Mouse (Mus musculus) urinary bladder, postnatal 10 days (tissue): ENCODE results near the gene Olfr1438-ps1.
"Not testable (repeated sequence)": the region's sequence is repeated elsewhere in the genome, so short reads cannot be mapped to it uniquely, and the experiment has no call there.

Experiments
- DNase-seq: peaks from one replicate; pipeline ENCODE4 v3.0.0; 2022; ENCODE audit warnings: low spot score

Olfr1438-ps1 gene

GRCm38 (mm10) chr19:12335810-12336209 lies at the start of gene Olfr1438-ps1:
Gene Olfr1438-ps1, minus strand, starts transcription at chr19:12335910.
- DNase-seq, result no peak

- no peak for DNase-seq
Measured at GRCm38 (mm10) chr19:12374465-12375025, 38.8 kb upstream of the Olfr1438-ps1 start.

GRCm38 (mm10) chr19:12373004-12373403 lies 37.3 kb upstream of the Olfr1438-ps1 start:
- DNase-seq, result no peak

GRCm38 (mm10) chr19:12325001-12325400 lies 10.7 kb downstream of the Olfr1438-ps1 start, which contains the start of gene Olfr1437:
Gene Olfr1437, minus strand, starts transcription at chr19:12325101.
- no peak for DNase-seq

DNA sequence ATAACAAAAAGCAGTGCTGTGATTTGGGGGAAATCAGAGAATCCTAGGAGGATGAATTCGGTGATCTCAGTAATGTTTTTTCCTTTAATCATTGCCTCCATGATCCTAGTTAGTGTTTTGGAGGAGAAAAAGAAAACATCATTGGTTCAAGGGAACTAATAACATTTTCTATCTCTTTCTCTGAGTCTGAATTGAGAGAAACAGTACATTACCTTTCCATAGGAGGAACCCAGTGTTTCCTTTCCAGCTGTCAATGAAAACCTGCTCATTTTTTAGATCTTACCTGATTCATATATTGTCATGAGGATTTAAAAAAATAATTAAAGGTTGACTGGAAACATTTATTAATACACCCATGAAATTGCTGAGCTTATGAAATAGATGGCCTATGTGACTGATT lies 36.7 kb downstream of the Olfr1438-ps1 start, which contains the start of gene Olfr1436:
Gene Olfr1436 (minus strand): TSS at position 101 of the 400 bp plus-strand sequence.
- not testable (repeated sequence) for DNase-seq

DNA sequence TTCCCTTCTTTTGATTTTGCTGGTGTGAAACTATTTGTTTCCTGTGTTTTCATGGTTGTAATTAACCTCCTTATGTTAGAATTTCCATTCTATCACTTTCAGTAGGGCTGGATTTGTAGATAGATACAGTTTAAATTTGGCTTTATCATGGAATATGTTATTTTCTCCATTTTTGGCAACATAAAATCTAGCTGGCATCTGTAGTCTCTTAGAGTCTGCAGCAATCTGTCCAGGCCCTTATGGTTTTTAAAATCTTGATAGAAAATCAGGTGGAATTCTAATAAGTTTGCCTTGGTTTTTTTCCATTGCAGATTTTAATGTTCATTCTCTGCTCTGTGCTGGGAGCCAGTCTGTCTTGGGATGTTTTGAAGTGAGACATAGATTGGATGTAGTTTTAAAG lies 42.7 kb downstream of the Olfr1438-ps1 start:
- no peak for DNase-seq

- no peak for DNase-seq
Measured at GRCm38 (mm10) chr19:12279554-12279953, 56.2 kb downstream of the Olfr1438-ps1 start, which contains the start of gene Olfr1434. Gene Olfr1434, plus strand, starts transcription at chr19:12279854.
